Comparison of ENCODE assay signal across 20 mouse cellular contexts in the genomic region with DNA sequence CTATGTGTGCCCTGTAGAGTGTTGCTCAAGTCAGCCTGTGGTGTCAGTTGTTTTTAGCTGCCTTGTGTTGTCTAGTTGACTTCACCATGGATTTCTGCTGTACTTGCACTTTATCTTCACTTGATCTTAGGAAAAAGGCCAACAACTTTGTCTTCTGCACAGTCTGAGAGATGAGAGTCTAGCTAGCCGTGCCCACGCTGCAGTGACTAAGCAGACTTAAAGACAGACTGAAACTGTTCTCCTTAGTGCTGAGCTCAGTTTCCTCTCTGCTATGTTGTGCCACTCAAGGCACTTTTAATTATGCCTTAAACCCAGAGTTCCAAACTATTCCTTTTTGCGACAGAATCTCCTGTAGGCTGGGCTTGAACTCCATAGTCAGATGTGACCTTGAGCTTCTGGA. TPM values are rescaled to one million over a fixed set of nuclear protein-coding genes. Genes with fewer than 3 reads are reported as not detected.
"Had no signal": no experiment of that assay in that cellular context is flagged by ENCODE, and none has a peak within 500 bp of the region (broad histone marks: within the 10 kb centered on the region; RNA-seq: fewer than 3 reads in every experiment).

No protein-coding gene starts in this region.

- H3K9me3 ChIP-seq: liver, embryonic 13.5 days; liver, embryonic 15.5 days; lung, embryonic 15.5 days; midbrain, embryonic 10.5 days; midbrain, embryonic 12.5 days; midbrain, embryonic 15.5 days; neural tube, embryonic 12.5 days had no signal

- H3K4me1 ChIP-seq: liver, embryonic 13.5 days; liver, embryonic 15.5 days; lung, embryonic 15.5 days; midbrain, embryonic 10.5 days; midbrain, embryonic 12.5 days; midbrain, embryonic 15.5 days; neural tube, embryonic 12.5 days had no signal

- H3K27me3 ChIP-seq: liver, embryonic 13.5 days; liver, embryonic 15.5 days; lung, embryonic 15.5 days; midbrain, embryonic 12.5 days; midbrain, embryonic 15.5 days; neural tube, embryonic 12.5 days had no signal

- H3K27ac ChIP-seq: liver, embryonic 13.5 days; liver, embryonic 15.5 days; lung, embryonic 15.5 days; midbrain, embryonic 10.5 days; midbrain, embryonic 12.5 days; midbrain, embryonic 15.5 days; neural tube, embryonic 12.5 days had no signal

- H3K9ac ChIP-seq: liver, embryonic 13.5 days; liver, embryonic 15.5 days; liver, postnatal 0 days; lung, embryonic 15.5 days; midbrain, embryonic 12.5 days; midbrain, embryonic 15.5 days; neural tube, embryonic 12.5 days had no signal

- H3K4me2 ChIP-seq: liver, embryonic 13.5 days; liver, embryonic 15.5 days; lung, embryonic 15.5 days; midbrain, embryonic 12.5 days; midbrain, embryonic 15.5 days; neural tube, embryonic 12.5 days had no signal

- DNase-seq: liver, embryonic 13.5 days; liver, postnatal 0 days; lung, adult 2 months; lung, postnatal 14 days; lung, postnatal 36 days; retina, postnatal 1 day; right cerebral cortex, postnatal 25 days; right cerebral cortex, postnatal 4 days; spleen, adult 18-20 months; thymus, adult 18-20 months; thymus, postnatal 14 days; thymus, postnatal 36 days had no signal

- ATAC-seq: liver, postnatal 0 days; lung, postnatal 0 days; midbrain, embryonic 15.5 days had no signal

- H3K4me3 ChIP-seq: liver, embryonic 13.5 days; liver, embryonic 15.5 days; lung, embryonic 15.5 days; midbrain, embryonic 10.5 days; midbrain, embryonic 12.5 days; midbrain, embryonic 15.5 days; neural tube, embryonic 12.5 days had no signal

RNA-seq across cellular contexts. Expression of a gene that starts 33.9 kb away (rescaled TPM):
- polyA plus RNA-seq: liver, embryonic 13.5 days; liver, embryonic 15.5 days; lung, embryonic 15.5 days; lung, postnatal 0 days; small intestine, adult 2 months had no signal
